Mouse (Mus musculus): ENCODE results near the gene Ush1c. TPM values are rescaled to one million over a fixed set of nuclear protein-coding genes. Genes with fewer than 3 reads are reported as not detected.

Ush1c gene
- total and polyA plus RNA-seq, 3 experiments = not detected

DNA sequence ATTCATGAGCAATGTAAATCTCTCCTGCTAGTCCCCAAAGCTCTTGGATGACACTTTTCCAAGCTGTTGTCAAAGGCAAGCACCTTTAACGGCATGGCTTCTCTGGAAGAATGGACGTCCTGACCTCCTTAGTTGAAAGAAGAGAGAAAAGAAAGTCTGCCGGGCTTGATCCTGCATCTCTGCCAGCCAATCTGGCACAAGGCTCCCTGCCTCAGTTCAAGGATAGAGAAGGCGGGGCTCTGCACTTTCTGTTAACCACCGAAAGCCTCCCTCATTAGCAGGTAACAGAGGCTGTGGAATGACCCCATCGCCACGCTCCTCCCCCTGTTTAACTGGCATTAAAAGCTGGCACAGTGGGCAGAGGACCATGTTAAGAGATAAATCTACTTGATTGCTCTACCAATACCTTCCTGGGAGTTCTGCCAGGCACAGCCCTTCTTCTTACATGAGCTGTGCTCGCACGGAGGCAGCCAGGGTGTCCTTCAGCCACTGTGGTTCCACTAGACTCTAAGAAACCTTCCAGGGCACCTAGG lies 85.4 kb downstream of the Ush1c start:
- H3K9me3 ChIP-seq (replicated peaks; ENCODE audit: insufficient read depth, low read length) = no peaks in the 10 kb centered on the region
- no peak overlapping the region for H3K27ac ChIP-seq (ENCODE audit: control insufficient read depth, low read depth, low read length)
- no peaks in the 10 kb centered on the region for H3K36me3 ChIP-seq (ENCODE audit: control insufficient read depth in 1 of 2, insufficient read depth in 2 of 2, low read length in 2 of 2)
- no peaks in the 10 kb centered on the region for H3K27me3 ChIP-seq (ENCODE audit: control insufficient read depth in 1 of 2, insufficient read depth in 2 of 2, low read length in 2 of 2)
- no peak overlapping the region for H3K9ac ChIP-seq (ENCODE audit: control insufficient read depth, low read depth, low read length, poor library complexity, severe bottlenecking)
- TF ChIP-seq KAT2A (conservative IDR thresholded peaks at IDR 0.05; ENCODE audit: low read depth, low read length) (no peak), MYB (IDR thresholded peaks at IDR 0.05; ENCODE audit: low read depth, low read length) (no peak), SMC3 (IDR thresholded peaks at IDR 0.05; ENCODE audit: low read depth, low read length) (no peak), CHD1 (IDR thresholded peaks at IDR 0.05; ENCODE audit: low read depth, low read length) (no peak), ELF1 (IDR thresholded peaks at IDR 0.05; ENCODE audit: low read depth, low read length) (no peak), MAFK (IDR thresholded peaks at IDR 0.05; ENCODE audit: borderline replicate concordance, low read depth, low read length) (no peak), MAX (IDR thresholded peaks at IDR 0.05; ENCODE audit: low read length) (no peak), POLR2A (IDR thresholded peaks at IDR 0.05; ENCODE audit: control insufficient read depth in 1 of 2, insufficient read depth in 1 of 2, low read depth in 1 of 2, low read length in 2 of 2, poor library complexity in 1 of 2) (no peak), USF1 (IDR thresholded peaks at IDR 0.05; ENCODE audit: low read depth, low read length) (no peak)
- no peak for DNase-seq (ENCODE audit: low read depth, low spot score)
- no peak overlapping the region for H3K4me3 ChIP-seq (ENCODE audit: control insufficient read depth in 1 of 2, insufficient read depth in 1 of 2, low read depth in 2 of 2, low read length in 2 of 2)
- H3K4me1 ChIP-seq (ENCODE audit: control insufficient read depth in 1 of 2, insufficient read depth in 2 of 2, low read length in 2 of 2) = no peaks in the 10 kb centered on the region
- no peaks in the 10 kb centered on the region for H3K79me2 ChIP-seq (ENCODE audit: control insufficient read depth, insufficient read depth, low read length, poor library complexity)

DNA sequence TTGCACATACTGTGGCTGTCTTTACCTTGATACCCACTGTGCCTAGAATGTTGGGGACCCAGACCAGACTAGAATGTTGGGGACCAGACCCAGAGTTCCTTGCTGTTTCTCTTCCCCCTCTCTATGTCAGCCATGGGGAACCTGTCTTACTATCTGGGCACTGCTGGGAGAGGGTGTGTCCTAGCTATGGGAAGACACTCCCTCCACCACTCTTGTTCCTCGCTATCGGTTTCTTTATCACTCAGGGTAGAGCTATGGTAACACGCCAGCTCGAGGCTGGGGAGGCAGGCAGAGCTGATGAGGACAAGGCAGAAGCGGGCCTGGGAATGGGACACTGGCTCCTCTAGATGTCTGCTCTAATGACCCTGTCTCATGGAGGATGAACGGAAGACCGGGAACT lies 90.9 kb downstream of the Ush1c start:
- Histone ChIP-seq H3K79me2 (ENCODE audit: control insufficient read depth, insufficient read depth, low read length, poor library complexity) (no peaks in the 10 kb centered on the region), H3K9ac (ENCODE audit: control insufficient read depth, low read depth, low read length, poor library complexity, severe bottlenecking) (no peak overlapping the region), H3K4me3 (ENCODE audit: control insufficient read depth in 1 of 2, insufficient read depth in 1 of 2, low read depth in 2 of 2, low read length in 2 of 2) (no peak overlapping the region), H3K27me3 (ENCODE audit: control insufficient read depth in 1 of 2, insufficient read depth in 2 of 2, low read length in 2 of 2) (no peaks in the 10 kb centered on the region), H3K9me3 (replicated peaks; ENCODE audit: insufficient read depth, low read length) (no peaks in the 10 kb centered on the region), H3K27ac (ENCODE audit: control insufficient read depth, low read depth, low read length) (no peak overlapping the region), H3K36me3 (ENCODE audit: control insufficient read depth in 1 of 2, insufficient read depth in 2 of 2, low read length in 2 of 2) (no peaks in the 10 kb centered on the region), H3K4me1 (ENCODE audit: control insufficient read depth in 1 of 2, insufficient read depth in 2 of 2, low read length in 2 of 2) (no peaks in the 10 kb centered on the region)
- no peak for TF ChIP-seq ZMIZ1 (IDR thresholded peaks at IDR 0.05; ENCODE audit: low read depth, low read length)
- TF ChIP-seq NELFE (IDR thresholded peaks at IDR 0.05; ENCODE audit: low read depth, low read length) = no peak
- TF ChIP-seq ELF1 (IDR thresholded peaks at IDR 0.05; ENCODE audit: low read depth, low read length) = no peak
- TF ChIP-seq GABPA (IDR thresholded peaks at IDR 0.05; ENCODE audit: low read depth, low read length) = no peak
- TF ChIP-seq ZNF384 (IDR thresholded peaks at IDR 0.05; ENCODE audit: low read depth, low read length) = no peak
- no peak for TF ChIP-seq CHD1 (IDR thresholded peaks at IDR 0.05; ENCODE audit: low read depth, low read length)
- DNase-seq (ENCODE audit: low read depth, low spot score) = peak; percentile 31

DNA sequence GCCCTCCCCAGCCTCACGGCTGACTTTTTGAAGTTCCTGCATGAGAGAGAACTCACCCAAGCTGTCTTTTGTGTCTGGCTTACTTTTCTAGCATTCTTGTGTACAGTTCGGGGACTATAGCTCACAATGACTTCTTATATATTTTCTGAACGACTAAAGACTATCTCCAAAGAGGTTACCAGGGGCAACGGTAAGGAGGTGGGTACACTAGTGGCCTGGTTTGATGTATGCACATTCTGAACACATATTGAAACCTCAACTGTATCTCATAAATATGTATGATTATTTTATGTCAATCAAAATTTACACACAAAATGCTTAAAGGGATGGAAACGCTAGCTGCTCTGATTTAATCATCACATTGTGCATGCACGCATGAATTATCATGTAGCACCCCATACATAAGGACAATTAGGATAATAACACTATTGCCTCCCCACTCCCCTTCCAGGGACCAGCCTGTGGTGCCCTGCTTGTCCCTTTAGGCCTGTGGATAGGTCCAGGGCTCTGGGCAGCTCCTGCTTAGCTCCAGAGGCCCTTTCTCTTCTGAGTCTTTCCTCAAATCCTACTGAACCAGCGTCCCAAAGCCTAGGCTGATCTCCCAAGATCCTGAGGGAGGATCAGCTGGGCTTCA lies 91.5 kb downstream of the Ush1c start:
- no peaks in the 10 kb centered on the region for H3K36me3 ChIP-seq (ENCODE audit: control insufficient read depth in 1 of 2, insufficient read depth in 2 of 2, low read length in 2 of 2)
- H3K27me3 ChIP-seq (ENCODE audit: control insufficient read depth in 1 of 2, insufficient read depth in 2 of 2, low read length in 2 of 2) = no peaks in the 10 kb centered on the region
- no peak overlapping the region for H3K27ac ChIP-seq (ENCODE audit: control insufficient read depth, low read depth, low read length)
- no peaks in the 10 kb centered on the region for H3K4me1 ChIP-seq (ENCODE audit: control insufficient read depth in 1 of 2, insufficient read depth in 2 of 2, low read length in 2 of 2)
- no peak for DNase-seq (ENCODE audit: low read depth, low spot score)
- no peaks in the 10 kb centered on the region for H3K9me3 ChIP-seq (replicated peaks; ENCODE audit: insufficient read depth, low read length)
- H3K79me2 ChIP-seq (ENCODE audit: control insufficient read depth, insufficient read depth, low read length, poor library complexity) = no peaks in the 10 kb centered on the region
- no peak overlapping the region for H3K9ac ChIP-seq (ENCODE audit: control insufficient read depth, low read depth, low read length, poor library complexity, severe bottlenecking)
- no peak overlapping the region for H3K4me3 ChIP-seq (ENCODE audit: control insufficient read depth in 1 of 2, insufficient read depth in 1 of 2, low read depth in 2 of 2, low read length in 2 of 2)
- TF ChIP-seq E2F4 (IDR thresholded peaks at IDR 0.05; ENCODE audit: borderline replicate concordance, low read depth, low read length) (no peak), JUND (IDR thresholded peaks at IDR 0.05; ENCODE audit: low read depth, low read length) (no peak), CHD2 (IDR thresholded peaks at IDR 0.05; ENCODE audit: low read length) (no peak), SIN3A (IDR thresholded peaks at IDR 0.05; ENCODE audit: low read length) (no peak), EP300 (IDR thresholded peaks at IDR 0.05; ENCODE audit: low read depth in 1 of 2, low read length in 2 of 2) (no peak)
